Mouse (Mus musculus) gastrocnemius, postnatal 36 days (tissue): ENCODE measurements at regions not wholly inside any gene's neighbourhood (a gene's known extent, or its start where the extent isn't known, plus 50 kb on each side); places are given as distances from the start of the nearest gene placed in this dataset.
A peak's percentile ranks its signal among the peaks of the same experiment; 100 is the strongest.

ENCODE experiments used
- DNase-seq, 2 experiments: peaks; one replicate each; pipeline ENCODE4 v3.0.0; 2022
- intact Hi-C: fragments of 180-260 bp; cut with DNase I; formaldehyde crosslinking; loops from one replicate; pipeline ENCODE4 v1.15.1; 2025

DNA sequence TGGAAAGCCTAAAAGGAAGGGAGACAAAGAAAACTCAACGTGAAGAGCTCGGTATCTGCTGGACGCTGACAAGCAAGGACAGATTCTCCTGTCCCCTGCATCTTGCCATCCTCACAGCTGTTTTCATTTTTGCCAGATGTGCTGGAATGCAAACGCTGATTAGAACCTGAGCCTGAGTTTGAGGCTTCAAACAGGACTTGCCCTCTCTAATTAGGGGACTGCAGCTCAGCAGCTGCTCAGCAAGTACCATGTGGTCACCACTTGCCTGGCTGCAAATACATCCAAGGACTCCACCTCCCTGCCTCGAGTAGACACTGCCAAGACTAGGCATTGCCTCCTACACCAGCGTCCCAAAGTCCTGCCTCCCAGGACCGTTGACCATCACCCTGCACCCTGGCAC lies 140.7 kb downstream of the Cdc5l start:
- intact Hi-C loops = no loop called here
- DNase-seq = no peak

DNA sequence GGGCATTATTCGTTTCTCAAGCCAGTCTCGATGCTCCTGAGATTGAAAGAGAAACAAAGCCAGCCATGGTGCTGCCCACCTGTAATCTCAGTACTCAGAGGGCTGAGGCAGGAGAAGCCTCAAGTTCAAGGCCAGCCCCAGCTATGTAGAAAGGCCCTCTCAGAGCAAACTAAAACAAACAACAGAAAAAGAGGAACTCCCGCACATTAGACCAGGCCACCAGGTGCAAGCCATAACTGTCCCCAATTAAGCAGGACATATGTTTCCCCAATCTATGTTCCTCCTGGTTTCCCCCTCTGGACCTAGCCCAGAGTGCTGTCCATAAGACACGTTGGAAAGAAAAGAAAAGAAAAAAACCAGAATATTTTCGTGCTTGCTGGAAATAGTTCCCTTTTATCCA lies 142.5 kb downstream of the Cdc5l start:
- intact Hi-C loops = no loop called here
- DNase-seq = no peak

DNA sequence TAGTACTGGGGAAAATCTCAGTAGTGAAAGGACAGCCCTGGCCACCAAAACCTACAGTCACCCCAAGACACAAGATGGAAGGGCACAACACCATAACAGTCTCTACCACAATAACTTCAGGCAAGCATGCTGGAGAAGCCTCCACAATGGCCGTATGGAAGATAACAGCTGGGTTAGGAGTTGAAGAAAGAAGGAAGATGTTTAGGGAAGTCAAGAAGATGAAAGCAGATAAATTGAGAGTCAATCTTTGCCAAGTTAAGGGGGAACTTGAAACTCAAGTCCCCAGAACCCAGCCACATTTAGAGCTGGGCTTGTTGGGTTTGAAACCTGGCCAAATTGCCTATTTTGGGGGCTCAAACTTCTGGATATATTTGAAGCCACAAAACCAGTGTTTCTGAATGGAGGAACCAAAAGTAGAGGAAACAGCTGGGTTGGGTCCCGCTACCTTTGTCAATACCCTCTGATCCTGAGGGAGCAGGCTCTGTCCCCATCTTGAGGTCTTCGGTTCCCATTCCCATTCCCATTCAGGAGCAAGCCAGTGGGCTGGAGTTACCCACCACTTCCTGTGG lies 147.8 kb downstream of the Cdc5l start:
- intact Hi-C loops = no loop called here
- no peak for DNase-seq

DNA sequence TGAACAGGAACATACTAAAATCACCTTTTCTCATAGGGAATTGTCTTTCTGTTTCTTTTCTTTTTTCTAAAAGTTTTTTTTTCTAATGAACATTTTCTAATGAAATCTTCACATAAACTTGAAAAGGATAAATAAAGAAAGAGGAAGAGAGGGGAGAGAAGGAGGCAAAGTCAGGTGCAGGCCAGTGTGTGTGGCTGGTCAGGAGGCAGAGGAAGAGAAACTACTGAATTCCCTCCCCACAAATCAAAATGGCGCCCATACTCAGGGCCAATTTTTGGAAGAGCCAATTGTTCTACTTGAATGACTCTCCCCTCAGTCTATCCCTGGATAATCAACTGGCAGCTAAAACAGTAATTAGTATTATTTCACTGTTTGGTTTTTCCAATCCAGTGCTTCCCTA lies 152.0 kb downstream of the Cdc5l start:
- no peak for DNase-seq
- intact Hi-C loops = no loop called here

- intact Hi-C loops = no loop called here
- DNase-seq = no peak
Measured at GRCm38 (mm10) chr17:45279811-45280205, 153.7 kb downstream of the Cdc5l start.

- intact Hi-C loops = no loop called here
- DNase-seq = no peak
Measured at GRCm38 (mm10) chr17:45279075-45279810, 154.3 kb downstream of the Cdc5l start.

DNA sequence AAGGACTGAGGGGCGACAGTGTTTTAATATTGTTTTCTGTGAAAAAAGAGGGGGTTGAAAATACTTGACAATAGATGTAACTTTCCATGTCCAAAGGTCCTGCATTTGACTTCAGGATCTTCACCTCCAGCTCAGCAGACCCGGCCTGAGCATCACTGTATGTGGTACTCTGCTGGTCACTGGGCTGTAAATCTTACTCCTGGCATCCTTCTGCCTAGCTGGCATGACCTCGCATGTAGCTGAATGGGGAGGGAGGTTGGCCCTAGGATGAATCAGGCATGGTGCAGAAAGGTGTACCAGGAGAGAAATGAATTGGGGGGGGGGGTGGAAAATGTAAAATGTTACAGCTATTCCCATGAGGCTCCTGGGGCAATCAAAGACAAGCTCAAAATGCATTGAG lies 156.0 kb downstream of the Cdc5l start:
- intact Hi-C loops = no loop called here

GRCm38 (mm10) chr17:45276686-45277405 lies 156.7 kb downstream of the Cdc5l start:
- intact Hi-C loops = no loop called here
- DNase-seq = no peak

More for the DNA sequence above, 156.0 kb downstream of the Cdc5l start:
- no peak for DNase-seq

- no peak for DNase-seq
- intact Hi-C loops = no loop called here
Measured at GRCm38 (mm10) chr17:45274894-45275293, 158.6 kb downstream of the Cdc5l start.

GRCm38 (mm10) chr17:45266776-45267175 lies 166.8 kb downstream of the Cdc5l start:
- intact Hi-C loops = no loop called here
- no peak for DNase-seq

GRCm38 (mm10) chr17:45265587-45265986 lies 167.9 kb downstream of the Cdc5l start:
- no peak for DNase-seq
- intact Hi-C loops = no loop called here

- DNase-seq = no peak
- intact Hi-C loops = no loop called here
Measured at GRCm38 (mm10) chr17:45264434-45264833, 169.1 kb downstream of the Cdc5l start.

DNA sequence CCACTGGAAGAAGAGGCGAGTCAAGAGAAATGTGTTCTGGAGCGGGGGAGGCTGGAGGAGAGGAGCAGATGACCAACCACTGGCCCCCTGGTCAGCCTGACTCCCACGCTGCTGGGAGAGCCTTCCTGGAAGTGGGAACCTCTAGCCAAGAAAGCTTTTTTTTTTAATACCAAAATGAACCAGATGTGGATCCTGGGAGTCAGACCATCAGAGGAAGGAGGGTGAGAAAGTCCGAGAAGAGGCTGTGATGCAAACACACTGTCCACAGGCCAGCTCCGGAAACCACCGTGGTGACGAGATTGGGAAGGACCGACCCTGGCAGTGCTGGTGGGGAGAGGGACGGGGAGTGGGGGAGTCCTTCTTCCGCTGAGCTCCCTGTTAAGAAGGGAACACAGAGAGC lies 173.1 kb downstream of the Cdc5l start:
- no peak for DNase-seq
- intact Hi-C loops = no loop called here

DNA sequence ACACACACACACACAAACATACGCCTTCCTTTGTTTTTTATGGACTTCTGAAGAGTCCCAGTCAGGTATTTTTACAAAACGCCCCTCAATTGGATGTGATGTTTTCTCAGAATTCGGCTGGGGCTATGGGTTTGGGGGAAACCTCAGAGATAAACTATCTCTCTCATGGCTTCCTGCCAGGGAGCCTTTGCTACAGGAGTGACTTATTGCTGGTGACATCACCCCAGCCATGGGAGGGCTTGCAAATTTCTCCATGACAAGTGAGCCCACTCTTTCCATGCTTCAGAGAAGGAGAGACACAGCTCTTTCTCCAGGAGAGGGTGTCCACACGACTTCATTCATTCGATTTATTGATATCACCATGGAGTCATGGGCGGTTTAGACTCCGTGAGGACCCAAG lies 175.5 kb downstream of the Cdc5l start:
- DNase-seq = no peak
- intact Hi-C loops = no loop called here

- DNase-seq = no peak
- intact Hi-C loops = loop anchor here (5.0 kb wide), 3 partner anchors 120 to 990 kb away; no protein-coding TSS in a partner anchor
Measured at GRCm38 (mm10) chr17:45252593-45253230, 180.8 kb downstream of the Cdc5l start.

DNA sequence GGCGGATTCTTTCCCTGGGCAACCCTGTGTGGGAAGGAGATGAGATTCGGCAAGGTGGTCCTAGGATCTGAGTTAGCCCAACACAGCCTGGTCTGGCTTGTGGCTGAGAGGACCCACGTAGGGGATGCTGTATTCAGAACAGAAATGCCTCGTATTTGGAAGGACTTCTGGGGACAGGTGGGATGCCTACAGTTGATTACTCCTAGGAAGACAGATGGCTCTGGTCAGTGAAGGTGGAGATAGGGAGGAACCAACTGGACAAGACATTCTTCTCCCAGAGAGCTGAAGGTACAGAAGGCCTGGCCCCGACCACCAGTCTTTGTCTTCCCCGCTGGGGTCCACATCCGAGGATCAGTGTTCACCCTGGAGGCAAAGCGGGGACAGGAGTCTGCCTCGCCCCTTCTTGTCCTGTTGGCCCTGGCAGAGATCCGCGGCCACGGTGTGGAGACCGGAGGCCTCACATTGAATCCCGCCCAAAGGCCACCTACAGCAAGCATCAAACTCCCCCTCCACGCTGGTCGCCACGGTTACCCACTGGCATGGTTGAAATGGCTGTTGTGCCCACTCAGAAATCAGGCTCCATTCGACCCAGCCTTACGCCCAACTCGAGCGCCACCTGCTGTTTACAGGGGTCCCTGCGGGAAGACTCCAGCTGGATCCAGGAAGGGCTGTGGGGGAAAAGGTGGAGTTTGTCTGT lies 182.4 kb downstream of the Cdc5l start:
- peak; percentile 52 to 54 for DNase-seq
- intact Hi-C loops = loop anchor here (5.0 kb wide), 3 partner anchors 121 to 989 kb away; no protein-coding TSS in a partner anchor

DNA sequence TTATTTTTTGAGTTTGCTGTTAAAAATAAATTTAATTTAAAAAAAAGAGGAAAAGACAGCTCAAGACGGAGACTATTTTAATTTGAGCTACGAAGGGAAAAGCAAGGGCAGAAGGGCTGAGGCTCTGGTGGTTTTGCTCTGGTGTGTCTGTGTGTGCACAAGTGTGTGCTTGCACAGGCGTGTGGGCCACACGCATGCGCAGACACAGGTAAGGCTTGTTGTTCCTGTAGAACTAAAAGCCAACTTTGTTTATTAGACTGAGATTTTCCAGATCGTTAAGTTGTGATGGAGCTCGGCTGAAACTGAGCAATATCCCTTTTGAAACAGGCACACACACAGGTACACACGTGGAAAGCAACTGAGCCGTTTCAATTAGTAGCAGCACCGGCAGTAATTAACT lies 183.1 kb downstream of the Cdc5l start:
- intact Hi-C loops = loop anchor here (5.0 kb wide), 3 partner anchors 122 to 988 kb away; no protein-coding TSS in a partner anchor

DNA sequence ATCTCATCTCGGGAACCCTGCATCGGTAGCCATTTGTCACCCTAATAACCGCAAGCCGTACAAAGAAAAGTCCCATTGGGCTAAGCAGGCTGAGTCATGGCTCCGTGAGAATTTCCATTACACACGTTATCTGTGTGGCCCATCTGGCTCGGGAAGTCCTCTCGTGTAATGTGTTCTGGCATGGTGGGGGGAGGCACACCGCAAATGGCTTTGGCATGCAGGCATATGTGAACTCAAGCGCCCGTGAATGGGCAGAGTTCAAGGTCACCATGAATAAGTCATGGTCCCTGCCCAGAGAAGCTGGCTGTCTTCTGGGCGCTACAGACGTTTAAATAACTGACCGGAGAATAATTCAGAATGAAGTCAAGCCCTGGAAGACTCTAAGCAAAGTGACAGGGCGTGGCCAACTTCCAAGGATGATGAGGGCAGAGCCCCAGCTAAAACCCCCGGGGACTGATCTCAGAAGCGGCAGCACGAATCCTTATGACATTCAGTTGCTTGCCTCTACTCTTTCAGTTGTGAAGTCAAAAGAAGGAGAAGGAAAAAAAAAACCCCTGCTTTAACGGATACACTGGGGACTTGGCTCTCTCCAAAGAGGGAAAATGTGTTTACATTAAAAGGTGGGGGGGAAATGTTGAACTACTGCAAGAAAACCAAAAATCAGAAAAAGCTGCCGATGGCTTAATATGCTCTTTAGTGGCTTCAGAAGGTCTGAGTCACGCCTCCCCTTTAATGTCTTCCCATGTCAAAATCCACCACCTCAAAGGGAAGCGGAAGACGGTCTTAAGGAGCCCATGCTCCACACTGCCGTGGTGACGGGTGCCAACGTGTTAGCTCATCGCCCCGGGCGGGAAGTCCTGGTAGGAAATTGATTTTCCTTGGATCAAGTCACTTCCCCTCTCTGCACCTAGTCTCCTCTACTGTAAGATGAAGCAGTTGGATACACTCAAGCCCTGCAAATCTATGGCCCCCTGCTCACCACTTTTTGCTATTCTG lies 186.1 kb downstream of the Cdc5l start:
- intact Hi-C loops = no loop called here
- no peak for DNase-seq

More for the DNA sequence above, 183.1 kb downstream of the Cdc5l start:
- DNase-seq = no peak

GRCm38 (mm10) chr17:45244870-45245269 lies 188.7 kb downstream of the Cdc5l start:
- DNase-seq = no peak
- intact Hi-C loops = no loop called here
